Mouse (Mus musculus): Measurements from ENCODE around the gene Wasf1. TPM values are rescaled to one million over a fixed set of nuclear protein-coding genes. Genes with fewer than 3 reads are reported as not detected.

Gene Wasf1
- polyA plus RNA-seq, 1 experiment from 2014 or later: 21.0 TPM

DNA sequence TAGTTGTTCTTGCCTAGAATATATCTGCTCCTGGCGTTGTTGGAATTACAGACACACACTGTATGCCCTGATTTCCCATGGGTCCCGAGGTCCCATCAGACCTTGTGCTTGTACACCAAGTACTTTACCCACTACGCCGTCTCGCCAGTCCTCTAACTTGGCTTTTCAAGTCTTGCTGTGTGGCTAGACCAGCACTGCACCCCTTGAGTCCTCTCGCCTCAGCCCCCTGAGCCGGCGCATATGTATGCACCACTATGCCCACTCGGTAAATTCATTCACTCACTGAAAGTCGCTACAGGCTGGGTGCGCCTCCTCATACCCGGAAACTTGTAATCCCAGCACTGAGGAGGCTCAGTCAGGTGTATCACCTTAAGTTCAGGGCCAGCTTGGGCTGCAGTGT lies 12.5 kb downstream of the Wasf1 start:
- Histone ChIP-seq H3K36me3 (no peaks in the 10 kb centered on the region), H3K27ac (replicated peaks) (no peak overlapping the region), H3K9ac (no peak overlapping the region), H3K9me3 (replicated peaks) (no peaks in the 10 kb centered on the region), H3K4me1 (no peaks in the 10 kb centered on the region), H3K27me3 (no peaks in the 10 kb centered on the region), H3K4me2 (replicated peaks) (no peak overlapping the region), H3K4me3 (replicated peaks) (no peak overlapping the region)
- ATAC-seq (ENCODE audit: insufficient number of reproducible peaks, low FRiP score, low TSS enrichment, low read depth): no peak
- WGBS: 91% methylated on average over 12 of the region's 12 CpGs

GRCm38 (mm10) chr10:40896656-40897055 lies 13.4 kb downstream of the Wasf1 start:
- no peak for ATAC-seq (ENCODE audit: insufficient number of reproducible peaks, low FRiP score, low TSS enrichment, low read depth)
- H3K36me3 ChIP-seq: no peaks in the 10 kb centered on the region

DNA sequence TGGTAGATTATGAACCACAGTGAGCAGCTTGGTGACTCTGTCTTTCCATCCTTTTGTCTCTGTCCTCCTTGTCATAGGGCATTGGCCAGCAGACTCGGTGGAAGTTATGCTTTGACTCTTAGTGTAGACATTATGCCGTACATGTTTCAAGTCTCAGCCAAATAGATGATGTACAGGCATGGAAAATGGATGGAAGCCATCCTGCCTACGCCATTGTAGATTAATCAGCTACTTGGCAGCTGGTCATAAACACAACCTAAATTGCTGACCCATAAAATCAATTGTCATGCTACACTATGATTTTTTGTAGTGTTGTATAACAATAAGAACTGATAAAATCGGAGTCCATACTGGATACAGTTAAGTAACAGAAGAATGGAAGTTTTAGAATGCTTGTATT lies 18.5 kb downstream of the Wasf1 start:
- Histone ChIP-seq H3K27me3 (no peaks in the 10 kb centered on the region), H3K4me2 (replicated peaks) (no peak overlapping the region), H3K36me3 (no peaks in the 10 kb centered on the region), H3K4me3 (replicated peaks) (no peak overlapping the region), H3K9ac (no peak overlapping the region), H3K4me1 (no peaks in the 10 kb centered on the region), H3K9me3 (replicated peaks) (no peaks in the 10 kb centered on the region), H3K27ac (replicated peaks) (no peak overlapping the region)
- WGBS: 76% methylated on average over 4 of the region's 4 CpGs
- no peak for ATAC-seq (ENCODE audit: insufficient number of reproducible peaks, low FRiP score, low TSS enrichment, low read depth)

More at GRCm38 (mm10) chr10:40896656-40897055, 13.4 kb downstream of the Wasf1 start:
- Histone ChIP-seq H3K4me1 (no peaks in the 10 kb centered on the region), H3K4me2 (replicated peaks) (no peak overlapping the region), H3K9me3 (replicated peaks) (no peaks in the 10 kb centered on the region), H3K27ac (replicated peaks) (no peak overlapping the region), H3K4me3 (replicated peaks) (no peak overlapping the region), H3K9ac (no peak overlapping the region), H3K27me3 (no peaks in the 10 kb centered on the region)
- 48% methylated on average over 5 of the region's 5 CpGs for WGBS

GRCm38 (mm10) chr10:40906131-40906530 lies 22.9 kb downstream of the Wasf1 start:
- no peak overlapping the region for H3K4me3 ChIP-seq (replicated peaks)
- 96% methylated on average over 1 of the region's 1 CpGs for WGBS
- H3K4me2 ChIP-seq (replicated peaks): no peak overlapping the region
- no peaks in the 10 kb centered on the region for H3K9me3 ChIP-seq (replicated peaks)
- H3K4me1 ChIP-seq: no peaks in the 10 kb centered on the region
- no peaks in the 10 kb centered on the region for H3K36me3 ChIP-seq
- no peaks in the 10 kb centered on the region for H3K27me3 ChIP-seq
- no peak for ATAC-seq (ENCODE audit: insufficient number of reproducible peaks, low FRiP score, low TSS enrichment, low read depth)
- H3K27ac ChIP-seq (replicated peaks): no peak overlapping the region
- no peak overlapping the region for H3K9ac ChIP-seq

DNA sequence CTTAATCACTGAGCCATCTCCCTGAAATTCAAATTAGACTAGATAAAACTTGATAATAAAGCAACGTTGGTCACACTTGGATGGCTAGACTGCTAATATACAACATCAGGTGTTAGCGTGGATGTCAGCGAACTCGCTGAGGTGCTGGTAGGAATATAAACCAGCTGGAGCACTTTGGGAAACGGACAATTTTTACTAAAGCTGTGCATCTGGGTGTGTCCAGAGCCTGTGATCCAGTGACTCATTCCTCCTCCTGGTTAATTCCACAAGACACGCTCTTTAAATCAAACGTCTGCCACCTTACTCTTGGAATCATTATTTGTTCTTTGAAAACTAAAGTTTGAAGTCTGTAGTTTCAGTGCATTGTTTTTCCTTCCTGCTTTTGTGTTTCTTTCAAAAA lies 23.5 kb downstream of the Wasf1 start:
- no peaks in the 10 kb centered on the region for H3K4me1 ChIP-seq
- no peaks in the 10 kb centered on the region for H3K36me3 ChIP-seq
- 53% methylated on average over 7 of the region's 7 CpGs for WGBS
- no peak overlapping the region for H3K27ac ChIP-seq (replicated peaks)
- H3K4me2 ChIP-seq (replicated peaks): no peak overlapping the region
- ATAC-seq (ENCODE audit: insufficient number of reproducible peaks, low FRiP score, low TSS enrichment, low read depth): no peak
- H3K9ac ChIP-seq: no peak overlapping the region
- H3K9me3 ChIP-seq (replicated peaks): no peaks in the 10 kb centered on the region
- H3K27me3 ChIP-seq: no peaks in the 10 kb centered on the region
- H3K4me3 ChIP-seq (replicated peaks): no peak overlapping the region

- Histone ChIP-seq H3K9me3 (replicated peaks) (no peaks in the 10 kb centered on the region), H3K4me1 (no peaks in the 10 kb centered on the region), H3K36me3 (no peaks in the 10 kb centered on the region), H3K4me3 (replicated peaks) (no peak overlapping the region), H3K4me2 (replicated peaks) (no peak overlapping the region), H3K27ac (replicated peaks) (no peak overlapping the region), H3K27me3 (no peaks in the 10 kb centered on the region), H3K9ac (no peak overlapping the region)
- WGBS: 44% methylated on average over 2 of the region's 2 CpGs
- no peak for ATAC-seq (ENCODE audit: insufficient number of reproducible peaks, low FRiP score, low TSS enrichment, low read depth)
Measured at GRCm38 (mm10) chr10:40908580-40908979, 25.3 kb downstream of the Wasf1 start.

GRCm38 (mm10) chr10:40910811-40911210 lies 27.5 kb downstream of the Wasf1 start:
- no peak for ATAC-seq (ENCODE audit: insufficient number of reproducible peaks, low FRiP score, low TSS enrichment, low read depth)
- no peak overlapping the region for H3K9ac ChIP-seq
- 57% methylated on average over 2 of the region's 2 CpGs for WGBS
- no peaks in the 10 kb centered on the region for H3K27me3 ChIP-seq
- H3K36me3 ChIP-seq: no peaks in the 10 kb centered on the region
- no peaks in the 10 kb centered on the region for H3K4me1 ChIP-seq
- no peak overlapping the region for H3K4me2 ChIP-seq (replicated peaks)
- no peak overlapping the region for H3K4me3 ChIP-seq (replicated peaks)
- H3K9me3 ChIP-seq (replicated peaks): no peaks in the 10 kb centered on the region
- H3K27ac ChIP-seq (replicated peaks): no peak overlapping the region

- Histone ChIP-seq H3K4me1 (no peaks in the 10 kb centered on the region), H3K9ac (no peak overlapping the region), H3K9me3 (replicated peaks) (no peaks in the 10 kb centered on the region), H3K27me3 (no peaks in the 10 kb centered on the region), H3K4me3 (replicated peaks) (no peak overlapping the region), H3K36me3 (no peaks in the 10 kb centered on the region), H3K4me2 (replicated peaks) (no peak overlapping the region), H3K27ac (replicated peaks) (no peak overlapping the region)
- no peak for ATAC-seq (ENCODE audit: insufficient number of reproducible peaks, low FRiP score, low TSS enrichment, low read depth)
- 69% methylated on average over 2 of the region's 2 CpGs for WGBS
Measured at GRCm38 (mm10) chr10:40915240-40915639, 32.0 kb downstream of the Wasf1 start.

GRCm38 (mm10) chr10:40918669-40919440 lies 35.6 kb downstream of the Wasf1 start:
- 85% methylated on average over 8 of the region's 8 CpGs for WGBS
- ATAC-seq (ENCODE audit: insufficient number of reproducible peaks, low FRiP score, low TSS enrichment, low read depth): no peak

DNA sequence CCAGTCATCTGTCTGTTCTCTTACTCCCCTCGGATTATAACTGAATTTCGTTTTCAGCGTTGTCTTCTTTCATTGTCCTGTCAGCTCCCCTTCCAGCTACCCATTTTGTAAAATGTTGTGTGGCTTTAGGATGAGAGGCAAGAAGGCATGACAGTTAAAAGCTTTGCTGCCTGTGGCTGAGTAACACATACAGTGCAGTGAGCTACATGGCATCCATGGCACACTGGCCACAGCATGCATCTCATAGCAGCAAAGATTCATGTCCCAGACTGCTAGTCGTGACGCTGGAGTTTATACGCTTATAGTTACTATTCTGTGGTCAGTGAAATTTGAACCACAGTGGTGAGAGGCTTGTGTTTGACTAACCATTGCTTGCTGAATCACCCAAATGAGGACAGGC lies 36.2 kb downstream of the Wasf1 start:
- 71% methylated on average over 6 of the region's 6 CpGs for WGBS
- H3K9ac ChIP-seq: no peak overlapping the region
- H3K27ac ChIP-seq (replicated peaks): no peak overlapping the region
- no peaks in the 10 kb centered on the region for H3K9me3 ChIP-seq (replicated peaks)
- H3K36me3 ChIP-seq: 0 out of 2 replicates have a peak, but pooled peaks cover 2% of the 10 kb centered on the region
- no peak for ATAC-seq (ENCODE audit: insufficient number of reproducible peaks, low FRiP score, low TSS enrichment, low read depth)
- no peaks in the 10 kb centered on the region for H3K4me1 ChIP-seq
- no peak overlapping the region for H3K4me3 ChIP-seq (replicated peaks)
- no peaks in the 10 kb centered on the region for H3K27me3 ChIP-seq
- no peak overlapping the region for H3K4me2 ChIP-seq (replicated peaks)

More at GRCm38 (mm10) chr10:40918669-40919440, 35.6 kb downstream of the Wasf1 start:
- Histone ChIP-seq H3K27me3 (no peaks in the 10 kb centered on the region), H3K36me3 (0 out of 2 replicates have a peak, but pooled peaks cover 2% of the 10 kb centered on the region), H3K9ac (no peak overlapping the region), H3K9me3 (replicated peaks) (no peaks in the 10 kb centered on the region), H3K4me3 (replicated peaks) (no peak overlapping the region), H3K27ac (replicated peaks) (no peak overlapping the region), H3K4me2 (replicated peaks) (no peak overlapping the region), H3K4me1 (no peaks in the 10 kb centered on the region)

GRCm38 (mm10) chr10:40932995-40933394 lies 49.7 kb downstream of the Wasf1 start:
- 94% methylated on average over 8 of the region's 8 CpGs for WGBS
- Histone ChIP-seq H3K4me1 (no peaks in the 10 kb centered on the region), H3K36me3 (peaks cover 34% of the 10 kb centered on the region), H3K9me3 (replicated peaks) (no peaks in the 10 kb centered on the region), H3K27me3 (no peaks in the 10 kb centered on the region), H3K27ac (replicated peaks) (no peak overlapping the region), H3K4me2 (replicated peaks) (no peak overlapping the region), H3K9ac (no peak overlapping the region), H3K4me3 (replicated peaks) (no peak overlapping the region)
- no peak for ATAC-seq (ENCODE audit: insufficient number of reproducible peaks, low FRiP score, low TSS enrichment, low read depth)

GRCm38 (mm10) chr10:40936160-40936726 lies 53.0 kb downstream of the Wasf1 start:
- H3K4me1 ChIP-seq: no peaks in the 10 kb centered on the region
- no peaks in the 10 kb centered on the region for H3K27me3 ChIP-seq
- no peak overlapping the region for H3K9ac ChIP-seq
- no peak overlapping the region for H3K27ac ChIP-seq (replicated peaks)
- WGBS: 83% methylated on average over 13 of the region's 13 CpGs
- peaks cover 25% of the 10 kb centered on the region for H3K36me3 ChIP-seq
- H3K4me2 ChIP-seq (replicated peaks): no peak overlapping the region
- no peak overlapping the region for H3K4me3 ChIP-seq (replicated peaks)
- H3K9me3 ChIP-seq (replicated peaks): no peaks in the 10 kb centered on the region
- no peak for ATAC-seq (ENCODE audit: insufficient number of reproducible peaks, low FRiP score, low TSS enrichment, low read depth)
